Mouse (Mus musculus): ENCODE results near the gene Lzts3. TPM values are rescaled to one million over a fixed set of nuclear protein-coding genes. Genes with fewer than 3 reads are reported as not detected.

The Lzts3 gene
- total and polyA plus RNA-seq, 3 experiments = 1.9 to 4.5 TPM; not detected in 1

DNA sequence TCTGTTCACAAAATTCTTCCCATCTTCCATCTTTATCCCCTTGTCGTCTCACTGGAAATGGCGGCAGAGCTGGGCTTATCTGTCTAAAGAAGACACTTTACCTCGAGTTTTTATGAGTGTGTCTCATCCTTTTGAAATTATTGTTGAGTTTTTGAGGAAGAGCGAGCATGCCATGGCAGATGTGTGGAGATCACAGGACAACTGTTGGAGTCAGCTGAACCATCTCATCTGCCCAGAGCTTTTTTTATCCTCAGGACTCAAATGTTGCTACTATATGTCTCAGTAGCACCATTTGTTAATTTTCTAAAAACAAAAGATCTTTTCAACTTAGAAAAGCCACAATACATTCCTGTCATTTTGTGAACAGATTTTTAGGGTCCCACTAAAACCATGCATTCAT lies 2.6 kb upstream of the Lzts3 start:
- Histone ChIP-seq H3K79me2 (ENCODE audit: control insufficient read depth, insufficient read depth, low read length, poor library complexity) (no peaks in the 10 kb centered on the region), H3K9me3 (replicated peaks; ENCODE audit: insufficient read depth, low read length) (no peaks in the 10 kb centered on the region), H3K4me3 (ENCODE audit: control insufficient read depth in 1 of 2, insufficient read depth in 1 of 2, low read depth in 2 of 2, low read length in 2 of 2) (no peak overlapping the region), H3K9ac (ENCODE audit: control insufficient read depth, low read depth, low read length, poor library complexity, severe bottlenecking) (no peak overlapping the region), H3K4me1 (ENCODE audit: control insufficient read depth in 1 of 2, insufficient read depth in 2 of 2, low read length in 2 of 2) (peaks cover 0 to 8% of the 10 kb centered on the region in 2 experiments; a peak in 3 of 4 replicates), H3K27ac (ENCODE audit: control insufficient read depth, low read depth, low read length) (no peak overlapping the region), H3K36me3 (ENCODE audit: control insufficient read depth in 1 of 2, insufficient read depth in 2 of 2, low read length in 2 of 2) (peaks cover 0 to 6% of the 10 kb centered on the region in 2 experiments; a peak in 2 of 4 replicates), H3K27me3 (ENCODE audit: control insufficient read depth in 1 of 2, insufficient read depth in 2 of 2, low read length in 2 of 2) (no peaks in the 10 kb centered on the region)
- no peak for DNase-seq (ENCODE audit: low read depth, low spot score)
- TF ChIP-seq USF1 (IDR thresholded peaks at IDR 0.05; ENCODE audit: low read depth, low read length) = no peak
- TF ChIP-seq EP300 (IDR thresholded peaks at IDR 0.05; ENCODE audit: low read depth in 1 of 2, low read length in 2 of 2) = no peak
- no peak for TF ChIP-seq TBP (IDR thresholded peaks at IDR 0.05; ENCODE audit: low read depth, low read length)
- TF ChIP-seq MAFK (IDR thresholded peaks at IDR 0.05; ENCODE audit: borderline replicate concordance, low read depth, low read length) = no peak
- TF ChIP-seq CHD1 (IDR thresholded peaks at IDR 0.05; ENCODE audit: low read depth, low read length) = no peak
- TF ChIP-seq ETS1 (IDR thresholded peaks at IDR 0.05; ENCODE audit: low read depth, low read length) = no peak
- TF ChIP-seq E2F4 (IDR thresholded peaks at IDR 0.05; ENCODE audit: borderline replicate concordance, low read depth, low read length) = no peak
- no peak for TF ChIP-seq KAT2A (conservative IDR thresholded peaks at IDR 0.05; ENCODE audit: low read depth, low read length)
- TF ChIP-seq USF2 (IDR thresholded peaks at IDR 0.05; ENCODE audit: borderline replicate concordance in 1 of 2, insufficient read depth in 1 of 2, low read depth in 1 of 2, low read length in 2 of 2) = no peak
- TF ChIP-seq HCFC1 (IDR thresholded peaks at IDR 0.05; ENCODE audit: low read depth, low read length) = no peak
- TF ChIP-seq RCOR1 (IDR thresholded peaks at IDR 0.05; ENCODE audit: low read depth, low read length) = no peak
- no peak for TF ChIP-seq UBTF (IDR thresholded peaks at IDR 0.05; ENCODE audit: borderline replicate concordance, insufficient read depth, low read depth, low read length)
- no peak for TF ChIP-seq ZNF384 (IDR thresholded peaks at IDR 0.05; ENCODE audit: low read depth, low read length)
- TF ChIP-seq GABPA (IDR thresholded peaks at IDR 0.05; ENCODE audit: low read depth, low read length) = no peak
- TF ChIP-seq SMC3 (IDR thresholded peaks at IDR 0.05; ENCODE audit: low read depth, low read length) = no peak
- no peak for TF ChIP-seq POLR2AphosphoS2 (IDR thresholded peaks at IDR 0.05; ENCODE audit: low read length)

DNA sequence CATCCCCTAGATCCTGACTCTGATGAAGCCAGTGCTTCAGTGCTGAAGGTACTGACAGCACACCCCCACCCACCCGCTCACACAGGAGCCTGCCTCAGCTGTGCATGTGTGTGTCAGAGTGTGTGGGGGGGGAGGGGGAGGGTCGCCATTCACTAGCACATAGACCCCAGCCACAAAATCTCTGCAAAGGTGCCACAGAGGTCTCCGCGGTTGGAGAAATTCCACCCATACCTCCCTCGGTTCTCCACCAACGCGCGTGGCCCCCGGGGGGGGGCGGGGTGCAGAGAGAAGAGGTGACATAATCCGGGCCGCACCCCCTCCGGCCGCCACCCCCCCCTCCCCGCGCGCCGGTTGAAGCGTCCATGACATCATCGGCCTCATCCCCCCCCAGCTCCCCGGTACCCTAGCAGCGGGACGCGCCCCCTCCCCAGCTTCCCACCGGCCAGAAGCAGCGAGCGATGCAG lies 374 bp downstream of the Lzts3 start:
- Histone ChIP-seq H3K9me3 (replicated peaks; ENCODE audit: insufficient read depth, low read length) (no peaks in the 10 kb centered on the region), H3K27ac (ENCODE audit: control insufficient read depth, low read depth, low read length) (no peak overlapping the region), H3K4me1 (ENCODE audit: control insufficient read depth in 1 of 2, insufficient read depth in 2 of 2, low read length in 2 of 2) (peaks cover 0 to 8% of the 10 kb centered on the region in 2 experiments; a peak in 3 of 4 replicates), H3K36me3 (ENCODE audit: control insufficient read depth in 1 of 2, insufficient read depth in 2 of 2, low read length in 2 of 2) (peaks cover 0 to 6% of the 10 kb centered on the region in 2 experiments; a peak in 2 of 4 replicates), H3K79me2 (ENCODE audit: control insufficient read depth, insufficient read depth, low read length, poor library complexity) (no peaks in the 10 kb centered on the region), H3K9ac (ENCODE audit: control insufficient read depth, low read depth, low read length, poor library complexity, severe bottlenecking) (peak overlapping the region; percentile 81), H3K4me3 (ENCODE audit: control insufficient read depth in 1 of 2, insufficient read depth in 1 of 2, low read depth in 2 of 2, low read length in 2 of 2) (peak overlapping the region; percentile 66 to 84), H3K27me3 (ENCODE audit: control insufficient read depth in 1 of 2, insufficient read depth in 2 of 2, low read length in 2 of 2) (no peaks in the 10 kb centered on the region)
- TF ChIP-seq ZKSCAN1 (IDR thresholded peaks at IDR 0.05; ENCODE audit: low read depth, low read length) = no peak
- TF ChIP-seq POLR2A (IDR thresholded peaks at IDR 0.05; ENCODE audit: control insufficient read depth in 1 of 2, insufficient read depth in 1 of 2, low read depth in 1 of 2, low read length in 2 of 2, poor library complexity in 1 of 2) = 0 out of 4 replicates have a peak, but pooled peaks of 1 of the 2 experiments have one; percentile 26
- TF ChIP-seq TBP (IDR thresholded peaks at IDR 0.05; ENCODE audit: low read depth, low read length) = no peak
- no peak for TF ChIP-seq GATA1 (IDR thresholded peaks at IDR 0.05; ENCODE audit: low read depth, low read length)
- no peak for TF ChIP-seq POLR2AphosphoS5 (IDR thresholded peaks at IDR 0.05; ENCODE audit: borderline replicate concordance, low read depth, low read length)
- TF ChIP-seq CHD1 (IDR thresholded peaks at IDR 0.05; ENCODE audit: low read depth, low read length) = no peak
- TF ChIP-seq NRF1 (IDR thresholded peaks at IDR 0.05; ENCODE audit: insufficient read depth, low read depth, low read length, poor library complexity, severe bottlenecking) = no peak
- DNase-seq (ENCODE audit: low read depth, low spot score) = peak; percentile 35
